Mouse (Mus musculus): ENCODE results near the gene Rere.
"Not testable (repeated sequence)": the region's sequence is repeated elsewhere in the genome, so short reads cannot be mapped to it uniquely, and the experiment has no call there.

Gene Rere

GRCm38 (mm10) chr4:150544652-150545258, 263.3 kb downstream of the Rere start:
- peak; percentile 64 to 75 for DNase-seq (ENCODE audit: low read depth in 2 of 2, low spot score in 2 of 2)

GRCm38 (mm10) chr4:150545775-150546174, 264.3 kb downstream of the Rere start:
- no peak for DNase-seq (ENCODE audit: low read depth in 2 of 2, low spot score in 2 of 2)

GRCm38 (mm10) chr4:150546296-150546695, 264.9 kb downstream of the Rere start:
- not testable (repeated sequence) for DNase-seq (ENCODE audit: low read depth in 2 of 2, low spot score in 2 of 2)

- no peak for DNase-seq (ENCODE audit: low read depth in 2 of 2, low spot score in 2 of 2)
Observed at GRCm38 (mm10) chr4:150549393-150549792, 267.9 kb downstream of the Rere start.

GRCm38 (mm10) chr4:150549989-150550716, 268.7 kb downstream of the Rere start:
- no peak for DNase-seq (ENCODE audit: low read depth in 2 of 2, low spot score in 2 of 2)

GRCm38 (mm10) chr4:150551390-150551789, 269.9 kb downstream of the Rere start:
- DNase-seq (ENCODE audit: low read depth in 2 of 2, low spot score in 2 of 2), result no peak

- no peak for DNase-seq (ENCODE audit: low read depth in 2 of 2, low spot score in 2 of 2)
Observed at GRCm38 (mm10) chr4:150552751-150553600, 271.5 kb downstream of the Rere start.

- DNase-seq (ENCODE audit: low read depth in 2 of 2, low spot score in 2 of 2), result no peak
Observed at GRCm38 (mm10) chr4:150555783-150556182, 274.3 kb downstream of the Rere start.

- peak; percentile 55 to 69 for DNase-seq (ENCODE audit: low read depth in 2 of 2, low spot score in 2 of 2)
Observed at GRCm38 (mm10) chr4:150556382-150557221, 275.2 kb downstream of the Rere start.

GRCm38 (mm10) chr4:150557289-150557688, 275.8 kb downstream of the Rere start:
- DNase-seq (ENCODE audit: low read depth in 2 of 2, low spot score in 2 of 2), result not testable (repeated sequence)

- DNase-seq (ENCODE audit: low read depth in 2 of 2, low spot score in 2 of 2), result peak; percentile 59 to 73
Observed at GRCm38 (mm10) chr4:150557976-150558375, 276.5 kb downstream of the Rere start.

- no peak for DNase-seq (ENCODE audit: low read depth in 2 of 2, low spot score in 2 of 2)
Observed at GRCm38 (mm10) chr4:150559514-150559913, 278.1 kb downstream of the Rere start.

- DNase-seq (ENCODE audit: low read depth in 2 of 2, low spot score in 2 of 2), result no peak
Observed at GRCm38 (mm10) chr4:150563281-150563680, 281.8 kb downstream of the Rere start.

GRCm38 (mm10) chr4:150566193-150566592, 284.7 kb downstream of the Rere start:
- peak; percentile 57 to 76 for DNase-seq (ENCODE audit: low read depth in 2 of 2, low spot score in 2 of 2)

- peak in 1 of 2 experiments; percentile 26 for DNase-seq (ENCODE audit: low read depth in 2 of 2, low spot score in 2 of 2)
Observed at GRCm38 (mm10) chr4:150568318-150569134, 287.1 kb downstream of the Rere start.

GRCm38 (mm10) chr4:150569135-150569833, 287.8 kb downstream of the Rere start:
- DNase-seq (ENCODE audit: low read depth in 2 of 2, low spot score in 2 of 2), result peak; percentile 37 to 49

- no peak for DNase-seq (ENCODE audit: low read depth in 2 of 2, low spot score in 2 of 2)
Observed at GRCm38 (mm10) chr4:150569834-150570571, 288.6 kb downstream of the Rere start.

GRCm38 (mm10) chr4:150570793-150571192, 289.3 kb downstream of the Rere start:
- no peak for DNase-seq (ENCODE audit: low read depth in 2 of 2, low spot score in 2 of 2)

Data from CD8-positive naive resting alpha-beta T cell, adult 2 months (primary cell).